Mouse (Mus musculus) megakaryocyte, embryonic 14.5 days (primary cell): ENCODE data around the gene Zfp106.

ENCODE experiments used
- FLI1 ChIP-seq: IDR thresholded peaks from 2 replicates; pipeline ENCODE4 v1.6.1; 2012; ENCODE audit warnings: low read length, inconsistent platforms, mixed read lengths
- GATA1 ChIP-seq: IDR thresholded peaks from 3 replicates; pipeline ENCODE4 v1.6.1; 2012; ENCODE audit warnings: mixed read lengths, low read length, inconsistent platforms, borderline replicate concordance

DNA sequence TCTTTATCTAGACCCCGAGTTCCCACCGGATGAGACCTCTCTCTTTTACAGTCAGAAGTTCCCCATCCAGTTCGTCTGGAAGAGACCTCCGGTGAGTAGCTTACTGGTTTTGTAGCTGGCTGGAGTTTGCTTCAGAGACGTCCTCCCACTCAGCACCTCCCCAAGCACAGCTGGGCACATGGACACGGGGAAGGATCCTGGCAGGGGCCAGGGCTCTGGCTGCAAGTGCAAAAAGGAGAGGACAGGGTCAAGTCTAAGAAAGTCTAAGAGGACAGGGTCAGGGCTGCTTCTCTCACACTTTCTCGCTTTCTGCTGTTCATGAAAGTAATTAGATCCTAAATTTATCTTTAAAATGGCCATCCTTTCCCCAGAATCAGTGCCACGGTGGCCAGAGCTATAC, 99.6 kb downstream of the Zfp106 start:
- TF ChIP-seq GATA1 (no peak), FLI1 (no peak)
